Mouse (Mus musculus): ENCODE data around the gene Ptgds.
A peak's percentile ranks its signal among the peaks of the same experiment; 100 is the strongest.

Ptgds gene

DNA sequence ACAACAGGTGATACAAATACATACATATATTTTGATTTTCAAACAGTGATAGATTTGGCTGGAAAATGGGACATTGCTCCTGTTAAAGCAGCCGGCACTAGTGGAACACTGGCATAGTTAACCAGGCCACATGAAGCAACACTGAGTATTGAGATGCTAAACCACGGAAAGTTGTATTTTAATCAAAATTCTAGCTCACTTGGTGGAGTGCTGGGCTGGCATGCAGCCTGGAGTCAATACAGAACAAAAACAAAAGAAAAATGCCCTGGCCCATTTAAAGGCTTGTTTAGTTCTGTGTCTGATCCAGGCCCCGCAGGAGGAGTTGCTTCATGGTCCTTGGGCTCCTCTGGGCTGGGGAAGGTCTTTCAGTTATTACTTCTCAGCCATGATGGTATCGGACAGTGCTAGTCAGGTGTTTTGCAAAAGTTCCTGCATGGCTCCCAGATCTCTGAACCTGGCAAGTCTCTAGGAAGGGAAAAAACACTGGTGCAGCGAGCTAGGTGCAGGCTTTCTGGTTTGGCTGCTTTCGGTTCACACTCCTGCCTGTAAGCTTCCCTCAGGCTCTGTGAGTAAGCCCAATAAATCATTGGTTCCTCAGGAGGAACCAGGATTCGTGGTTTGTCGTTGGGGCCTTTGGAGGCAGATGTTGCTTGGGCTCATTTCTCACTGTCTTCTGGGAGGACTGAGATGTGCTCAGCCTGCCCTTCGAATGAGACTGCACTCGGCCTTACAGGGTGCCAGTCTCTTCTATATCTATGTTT is 9.9 kb upstream of the Ptgds start:
- DNase-seq, result no peak

- no peak for DNase-seq
These were observed 8.3 kb upstream of the Ptgds start for GRCm38 (mm10) chr2:25477967-25478675.

- DNase-seq, result no peak
These were observed 7.7 kb upstream of the Ptgds start for GRCm38 (mm10) chr2:25477541-25477940.

DNA sequence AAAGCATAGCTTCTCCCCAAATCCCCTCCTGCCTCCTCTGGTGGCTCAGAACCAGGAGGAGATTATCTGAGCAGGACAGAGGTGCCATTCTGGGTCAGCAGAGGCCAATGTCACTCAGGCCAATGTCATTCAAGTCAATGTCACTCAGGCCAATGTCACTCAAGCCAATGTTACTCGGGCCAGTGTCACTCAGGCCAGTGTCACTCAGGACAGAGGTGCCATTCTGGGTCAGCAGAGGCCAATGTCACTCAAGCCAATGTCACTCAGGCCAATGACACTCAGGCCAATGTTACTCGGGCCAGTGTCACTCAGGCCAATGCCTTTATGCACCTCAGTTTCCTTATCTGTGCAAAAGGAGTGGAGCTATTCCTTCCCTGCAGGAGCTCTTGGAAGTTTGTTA is 2.7 kb upstream of the Ptgds start:
- no peak for DNase-seq

GRCm38 (mm10) chr2:25468962-25469915 is 607 bp downstream of the Ptgds start:
- DNase-seq, result no peak

- DNase-seq, result no peak
These were observed 2.1 kb downstream of the Ptgds start for GRCm38 (mm10) chr2:25467606-25468303.

DNA sequence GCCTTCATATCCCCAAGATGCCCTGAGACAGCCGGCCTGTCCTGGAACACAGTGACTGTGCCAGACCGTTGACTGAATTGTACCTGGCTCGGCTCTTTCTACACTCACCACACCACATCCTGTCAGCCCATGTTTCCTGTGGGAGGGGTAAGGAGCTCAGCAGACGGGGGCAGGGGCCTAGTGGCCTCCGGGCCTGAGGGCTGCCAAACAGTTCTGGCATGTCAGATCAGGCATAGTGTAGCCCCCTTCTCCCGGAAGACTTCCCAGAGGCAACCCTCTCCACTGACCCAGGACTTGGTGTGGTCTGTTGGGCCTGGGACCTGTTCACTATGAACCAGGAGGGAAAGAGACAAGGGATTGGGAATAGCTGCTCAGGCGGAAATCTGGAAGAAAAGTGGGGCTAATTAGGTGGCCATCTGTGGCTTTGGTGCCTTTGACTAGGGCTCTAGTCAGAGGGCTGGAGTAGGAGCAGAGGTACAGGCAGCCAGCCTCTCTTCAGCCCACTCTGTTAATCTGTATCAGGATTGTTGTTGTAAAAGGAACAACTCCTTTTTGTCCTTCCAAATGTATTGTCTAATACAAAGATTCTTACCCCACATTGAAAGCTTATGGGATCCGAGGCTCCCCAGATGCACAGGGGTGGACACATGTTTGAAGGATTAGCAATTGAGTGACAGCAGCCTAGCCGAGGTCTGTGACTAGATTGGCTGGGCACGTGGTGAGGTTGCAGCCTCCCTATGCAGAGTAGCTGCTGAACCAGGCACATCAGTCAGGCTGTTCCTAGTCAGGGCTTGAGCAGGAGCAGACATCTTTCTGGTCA is 3.8 kb downstream of the Ptgds start:
- DNase-seq, result peak; percentile 81

DNA sequence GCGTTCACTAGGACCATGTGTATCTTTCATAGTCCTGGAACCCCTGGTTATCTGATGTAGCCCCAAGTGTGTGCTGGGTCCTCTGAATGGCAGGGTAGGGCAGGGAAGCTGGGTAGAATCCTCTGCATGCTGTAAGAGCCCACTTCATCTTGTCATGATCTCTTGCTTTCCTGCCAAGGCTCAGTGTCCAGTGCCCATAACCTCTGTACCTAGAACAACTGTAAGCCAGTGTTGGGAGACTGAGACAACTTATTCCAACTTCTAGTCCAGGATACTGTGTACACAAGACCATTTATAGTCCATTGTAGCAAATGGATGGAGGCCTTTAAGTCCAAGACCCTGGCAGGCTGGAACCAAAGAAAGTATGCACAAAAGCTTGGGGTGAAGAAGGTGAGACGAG is 4.6 kb downstream of the Ptgds start:
- peak; percentile 27 for DNase-seq

DNA sequence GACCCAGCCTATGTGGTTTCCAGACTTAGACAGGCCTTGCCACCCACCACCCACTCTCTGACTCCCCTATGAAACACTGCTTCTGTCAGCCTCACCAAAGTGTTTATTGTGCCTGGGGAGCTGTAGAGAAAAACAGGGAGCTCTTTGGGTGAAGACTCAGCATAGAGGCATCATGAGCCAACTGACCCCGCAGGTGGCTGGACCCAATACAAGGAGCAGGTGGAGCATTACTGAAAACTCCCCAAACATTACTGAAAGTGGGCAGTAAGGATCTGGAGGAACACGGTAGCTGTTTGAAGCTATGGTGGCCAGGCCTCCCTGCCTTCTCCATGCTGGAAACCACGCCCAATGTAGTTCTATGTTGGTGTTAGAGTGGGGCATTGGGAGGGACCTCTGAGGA is 6.2 kb downstream of the Ptgds start:
- DNase-seq, result no peak

DNA sequence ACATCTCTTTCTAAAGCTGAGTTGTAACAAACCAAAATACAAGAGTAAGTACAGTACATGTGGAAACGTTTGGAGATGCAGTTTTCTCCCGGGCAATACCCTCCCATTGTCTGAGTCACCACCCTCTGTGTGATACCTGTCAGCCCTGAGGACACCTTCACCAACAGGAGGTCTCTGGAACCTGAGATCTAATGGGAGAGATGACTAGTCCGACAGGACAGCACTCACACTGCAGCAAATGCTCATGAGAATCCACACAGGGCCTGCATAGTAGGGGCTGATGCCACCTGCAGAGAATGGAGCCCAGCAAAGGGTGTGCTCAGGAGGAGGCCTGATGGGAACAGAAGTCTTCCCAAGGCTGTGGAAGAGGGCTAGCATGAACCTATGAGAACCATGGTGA is 8.4 kb downstream of the Ptgds start:
- DNase-seq, result no peak

GRCm38 (mm10) chr2:25460551-25461309 is 9.1 kb downstream of the Ptgds start, which contains the start of gene Paxx:
Paxx (minus strand) TSS chr2:25461094.
- peak; percentile 94 for DNase-seq

GRCm38 (mm10) chr2:25460135-25460534 is 9.7 kb downstream of the Ptgds start:
- DNase-seq, result no peak

DNA sequence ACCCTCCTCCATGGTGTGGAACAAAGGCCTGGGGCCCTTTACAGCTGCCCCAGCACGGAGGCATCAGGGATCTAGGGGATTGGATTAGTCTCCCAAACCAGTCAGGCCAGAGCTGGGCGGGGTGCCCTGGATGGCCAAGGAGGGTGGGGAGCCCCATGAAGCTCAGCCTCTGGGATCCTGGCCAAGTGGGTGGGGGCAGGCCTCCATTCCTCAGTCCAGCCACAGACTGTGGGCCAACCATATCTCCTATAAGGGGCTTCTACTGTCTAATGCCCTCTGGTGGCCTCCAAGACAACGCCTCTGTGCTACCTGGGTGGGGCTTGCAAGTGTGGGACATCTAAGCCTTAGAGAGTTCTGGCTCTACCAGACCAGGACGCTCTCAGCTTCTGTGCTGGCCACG is 10.9 kb downstream of the Ptgds start:
- no peak for DNase-seq

DNA sequence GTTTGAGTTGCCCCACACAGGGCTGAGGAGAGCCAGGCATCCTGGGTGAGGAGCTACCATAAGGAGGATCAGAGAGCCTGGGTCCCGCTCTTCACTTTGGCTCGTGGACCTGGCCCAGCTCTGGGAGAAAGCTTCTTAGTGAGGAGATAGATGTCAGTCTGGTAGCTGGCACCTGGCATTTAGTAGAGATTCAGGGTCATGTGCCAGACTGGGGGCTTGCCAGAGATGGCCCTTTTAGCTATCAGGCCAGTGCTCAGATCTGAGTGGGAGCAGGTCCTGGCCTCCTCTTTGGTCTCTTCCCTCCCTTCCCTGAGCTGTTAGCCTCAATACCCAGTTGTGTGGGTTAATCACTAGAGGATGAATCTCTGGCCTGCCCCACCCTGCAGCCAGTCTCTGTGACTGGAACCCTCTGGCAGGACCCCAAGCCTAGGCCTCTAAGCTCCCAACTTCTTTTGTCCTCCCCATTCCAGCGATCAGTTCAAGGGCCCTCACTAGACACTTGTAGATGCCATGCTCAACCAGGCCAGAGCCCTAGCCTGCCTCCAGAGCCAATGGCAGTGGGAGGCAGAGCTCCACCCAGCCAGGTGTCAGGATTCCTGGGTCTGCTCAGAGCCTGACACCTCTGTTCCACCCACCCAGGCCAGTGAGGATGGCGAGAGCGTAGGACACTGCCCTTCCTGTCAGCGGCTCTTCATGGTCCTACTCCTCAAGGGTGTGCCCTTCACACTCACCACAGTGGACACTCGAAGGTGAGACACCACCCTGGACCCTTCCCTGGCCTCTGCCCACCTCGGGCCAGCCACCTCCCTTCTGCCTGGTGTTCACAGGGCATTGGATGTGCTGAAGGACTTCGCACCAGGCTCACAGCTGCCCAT is 12.6 kb downstream of the Ptgds start:
- no peak for DNase-seq

DNA sequence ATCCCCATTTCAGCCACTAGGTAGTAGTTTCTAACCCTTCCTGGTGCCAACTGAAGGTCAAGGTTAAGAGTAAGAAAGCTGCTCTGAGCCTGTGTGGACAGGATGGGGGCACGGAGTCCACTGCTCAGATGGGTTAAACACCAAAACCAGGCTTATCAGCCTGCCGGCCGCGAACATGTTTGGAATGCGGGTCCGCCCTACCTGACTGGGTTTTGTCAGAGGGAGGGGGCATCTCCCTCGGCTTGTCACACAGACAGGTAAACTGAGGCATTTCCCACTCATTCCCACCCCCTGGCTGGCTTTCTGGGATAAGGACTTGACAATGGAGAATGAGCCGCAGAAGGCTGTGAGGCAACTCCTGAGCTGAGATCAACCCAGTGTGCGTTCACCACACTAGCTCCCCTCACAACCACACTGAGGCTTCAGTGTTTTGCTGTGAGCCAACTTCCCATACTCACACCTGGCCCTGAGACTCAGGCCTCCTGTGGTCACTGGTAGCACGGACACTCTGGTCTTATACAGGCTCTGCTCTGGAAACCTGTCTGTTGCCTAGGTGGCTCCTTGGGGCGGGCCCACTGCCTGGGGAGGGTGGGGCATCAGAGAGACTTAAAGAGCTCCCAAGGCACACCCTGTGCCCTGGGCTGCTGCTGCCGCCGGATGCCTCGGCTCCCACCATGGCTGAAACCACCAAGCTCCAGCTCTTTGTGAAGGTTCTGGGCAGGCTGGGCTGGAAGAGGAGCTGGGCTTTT is 13.5 kb downstream of the Ptgds start, which contains the start of gene Clic3:
Gene Clic3, plus strand, starts transcription at position 634 of the 749 bp plus-strand sequence.
- DNase-seq, result no peak

DNA sequence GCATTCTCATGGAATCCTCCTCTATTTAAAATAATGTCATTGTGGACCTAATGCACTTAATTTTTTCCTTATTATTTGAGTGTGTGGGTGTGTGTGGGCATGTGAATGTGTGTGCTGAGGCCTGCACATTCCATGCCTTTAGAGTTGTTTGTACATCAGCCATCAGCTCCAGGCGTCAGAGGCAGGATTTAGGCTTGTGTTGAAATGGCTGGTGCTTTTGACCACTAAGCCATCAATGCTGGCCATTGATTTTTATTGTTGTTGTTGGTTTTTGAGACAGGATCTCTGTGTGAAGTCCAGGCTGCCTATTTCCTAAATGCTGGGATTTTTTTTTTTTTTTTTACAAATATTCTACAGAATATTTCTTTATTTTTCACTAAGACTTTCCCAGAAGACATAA is 16.9 kb downstream of the Ptgds start:
- DNase-seq, result no peak

GRCm38 (mm10) chr2:25450853-25451647 is 18.8 kb downstream of the Ptgds start:
- DNase-seq, result no peak

DNA sequence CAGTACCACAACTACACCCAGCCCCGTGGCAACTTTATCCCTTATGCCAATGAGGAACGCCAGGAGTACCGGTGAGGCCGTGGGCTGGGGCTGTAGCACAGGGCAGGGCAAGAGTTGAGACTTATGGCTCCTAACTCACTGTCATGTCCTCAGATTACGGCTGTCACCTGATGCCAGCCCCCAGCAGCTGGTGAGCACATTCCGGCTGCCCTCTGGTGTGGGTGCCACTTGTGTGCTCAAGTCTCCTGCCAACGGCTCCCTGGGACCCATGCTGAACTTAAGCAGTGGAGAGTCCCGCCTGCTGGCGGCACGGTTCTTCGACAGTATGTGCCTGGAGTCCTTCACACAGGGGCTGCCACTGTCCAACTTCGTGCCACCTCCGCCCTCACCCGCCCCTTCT is 27.2 kb downstream of the Ptgds start:
- no peak for DNase-seq

All from thymus, postnatal 25 days (tissue).